Mouse (Mus musculus): ENCODE results near the gene Nenf. TPM values are rescaled to one million over a fixed set of nuclear protein-coding genes. Genes with fewer than 3 reads are reported as not detected.

Nenf gene
- polyA plus RNA-seq, 1 experiment = 38.2 TPM

GRCm38 (mm10) chr1:191318686-191319085 lies 692 bp upstream of the Nenf start:
- Histone ChIP-seq H3K36me3 (ENCODE audit: control insufficient read depth, insufficient read depth, low read length) (no peaks in the 10 kb centered on the region), H3K4me1 (ENCODE audit: control insufficient read depth, insufficient read depth, low read length) (peaks cover 3% of the 10 kb centered on the region; the same call in 1 of the 2 replicates), H3K27ac (ENCODE audit: control insufficient read depth, insufficient read depth, low read depth, low read length) (no peak overlapping the region; the same call in 1 of the 2 replicates), H3K4me3 (ENCODE audit: control insufficient read depth, low read depth, low read length) (no peak overlapping the region), H3K27me3 (ENCODE audit: control insufficient read depth, insufficient read depth, low read length) (no peaks in the 10 kb centered on the region)
- TF ChIP-seq POLR2A (IDR thresholded peaks at IDR 0.05; ENCODE audit: control insufficient read depth, low read depth, low read length) (no peak), CTCF (IDR thresholded peaks at IDR 0.05; ENCODE audit: control insufficient read depth, insufficient read depth, insufficient replicate concordance, low read depth, low read length) (no peak)

- Histone ChIP-seq H3K27ac (ENCODE audit: control insufficient read depth, insufficient read depth, low read depth, low read length) (no peak overlapping the region), H3K27me3 (ENCODE audit: control insufficient read depth, insufficient read depth, low read length) (no peaks in the 10 kb centered on the region), H3K4me1 (ENCODE audit: control insufficient read depth, insufficient read depth, low read length) (peaks cover 8% of the 10 kb centered on the region; the same call in 1 of the 2 replicates), H3K36me3 (ENCODE audit: control insufficient read depth, insufficient read depth, low read length) (no peaks in the 10 kb centered on the region), H3K4me3 (ENCODE audit: control insufficient read depth, low read depth, low read length) (peak overlapping the region; percentile 1; the same call in 1 of the 2 replicates)
- no peak for TF ChIP-seq POLR2A (IDR thresholded peaks at IDR 0.05; ENCODE audit: control insufficient read depth, low read depth, low read length)
- no peak for TF ChIP-seq CTCF (IDR thresholded peaks at IDR 0.05; ENCODE audit: control insufficient read depth, insufficient read depth, insufficient replicate concordance, low read depth, low read length)
These were observed 1.2 kb downstream of the Nenf start for GRCm38 (mm10) chr1:191316818-191317217.

GRCm38 (mm10) chr1:191313926-191314325 lies 4.1 kb downstream of the Nenf start:
- H3K27me3 ChIP-seq (ENCODE audit: control insufficient read depth, insufficient read depth, low read length) = no peaks in the 10 kb centered on the region
- no peak for TF ChIP-seq CTCF (IDR thresholded peaks at IDR 0.05; ENCODE audit: control insufficient read depth, insufficient read depth, insufficient replicate concordance, low read depth, low read length)
- no peak for TF ChIP-seq POLR2A (IDR thresholded peaks at IDR 0.05; ENCODE audit: control insufficient read depth, low read depth, low read length)

GRCm38 (mm10) chr1:191313158-191313557 lies 4.8 kb downstream of the Nenf start:
- Histone ChIP-seq H3K4me3 (ENCODE audit: control insufficient read depth, low read depth, low read length) (peak overlapping the region; percentile 92; the same call in 1 of the 2 replicates), H3K27ac (ENCODE audit: control insufficient read depth, insufficient read depth, low read depth, low read length) (no peak overlapping the region; the same call in 1 of the 2 replicates), H3K36me3 (ENCODE audit: control insufficient read depth, insufficient read depth, low read length) (no peaks in the 10 kb centered on the region), H3K4me1 (ENCODE audit: control insufficient read depth, insufficient read depth, low read length) (peaks cover 8% of the 10 kb centered on the region; the same call in 1 of the 2 replicates), H3K27me3 (ENCODE audit: control insufficient read depth, insufficient read depth, low read length) (no peaks in the 10 kb centered on the region)
- TF ChIP-seq POLR2A (IDR thresholded peaks at IDR 0.05; ENCODE audit: control insufficient read depth, low read depth, low read length) = no peak
- no peak for TF ChIP-seq CTCF (IDR thresholded peaks at IDR 0.05; ENCODE audit: control insufficient read depth, insufficient read depth, insufficient replicate concordance, low read depth, low read length)

More at GRCm38 (mm10) chr1:191313926-191314325, 4.1 kb downstream of the Nenf start:
- Histone ChIP-seq H3K4me3 (ENCODE audit: control insufficient read depth, low read depth, low read length) (no peak overlapping the region), H3K4me1 (ENCODE audit: control insufficient read depth, insufficient read depth, low read length) (peaks cover 8% of the 10 kb centered on the region; the same call in 1 of the 2 replicates), H3K36me3 (ENCODE audit: control insufficient read depth, insufficient read depth, low read length) (no peaks in the 10 kb centered on the region), H3K27ac (ENCODE audit: control insufficient read depth, insufficient read depth, low read depth, low read length) (no peak overlapping the region)

- H3K4me3 ChIP-seq (ENCODE audit: control insufficient read depth, low read depth, low read length) = peak overlapping the region; percentile 92
- TF ChIP-seq POLR2A (IDR thresholded peaks at IDR 0.05; ENCODE audit: control insufficient read depth, low read depth, low read length) (0 out of 2 replicates have a peak, but pooled peaks have one; percentile 27), CTCF (IDR thresholded peaks at IDR 0.05; ENCODE audit: control insufficient read depth, insufficient read depth, insufficient replicate concordance, low read depth, low read length) (peak; percentile 90)
- peak overlapping the region; percentile 69 for H3K27ac ChIP-seq (ENCODE audit: control insufficient read depth, insufficient read depth, low read depth, low read length)
- peaks cover 6% of the 10 kb centered on the region; the same call in 1 of the 2 replicates for H3K4me1 ChIP-seq (ENCODE audit: control insufficient read depth, insufficient read depth, low read length)
- H3K27me3 ChIP-seq (ENCODE audit: control insufficient read depth, insufficient read depth, low read length) = no peaks in the 10 kb centered on the region
- no peaks in the 10 kb centered on the region for H3K36me3 ChIP-seq (ENCODE audit: control insufficient read depth, insufficient read depth, low read length)
These were observed 5.5 kb downstream of the Nenf start for GRCm38 (mm10) chr1:191312513-191312941.

- H3K4me1 ChIP-seq (ENCODE audit: control insufficient read depth, insufficient read depth, low read length) = peaks cover 4% of the 10 kb centered on the region; the same call in 1 of the 2 replicates
- H3K4me3 ChIP-seq (ENCODE audit: control insufficient read depth, low read depth, low read length) = no peak overlapping the region
- H3K27ac ChIP-seq (ENCODE audit: control insufficient read depth, insufficient read depth, low read depth, low read length) = no peak overlapping the region
- no peaks in the 10 kb centered on the region for H3K27me3 ChIP-seq (ENCODE audit: control insufficient read depth, insufficient read depth, low read length)
- no peaks in the 10 kb centered on the region for H3K36me3 ChIP-seq (ENCODE audit: control insufficient read depth, insufficient read depth, low read length)
- no peak for TF ChIP-seq POLR2A (IDR thresholded peaks at IDR 0.05; ENCODE audit: control insufficient read depth, low read depth, low read length)
- no peak for TF ChIP-seq CTCF (IDR thresholded peaks at IDR 0.05; ENCODE audit: control insufficient read depth, insufficient read depth, insufficient replicate concordance, low read depth, low read length)
These were observed 6.6 kb downstream of the Nenf start for GRCm38 (mm10) chr1:191311296-191311898.

GRCm38 (mm10) chr1:191307766-191308455 lies 10.1 kb downstream of the Nenf start:
- Histone ChIP-seq H3K4me1 (ENCODE audit: control insufficient read depth, insufficient read depth, low read length) (peaks cover 2% of the 10 kb centered on the region; the same call in 1 of the 2 replicates), H3K27me3 (ENCODE audit: control insufficient read depth, insufficient read depth, low read length) (no peaks in the 10 kb centered on the region), H3K4me3 (ENCODE audit: control insufficient read depth, low read depth, low read length) (no peak overlapping the region), H3K27ac (ENCODE audit: control insufficient read depth, insufficient read depth, low read depth, low read length) (no peak overlapping the region), H3K36me3 (ENCODE audit: control insufficient read depth, insufficient read depth, low read length) (no peaks in the 10 kb centered on the region)
- TF ChIP-seq CTCF (IDR thresholded peaks at IDR 0.05; ENCODE audit: control insufficient read depth, insufficient read depth, insufficient replicate concordance, low read depth, low read length) = peak; percentile 46; the same call in 1 of the 2 replicates
- no peak for TF ChIP-seq POLR2A (IDR thresholded peaks at IDR 0.05; ENCODE audit: control insufficient read depth, low read depth, low read length)
